Mouse (Mus musculus) heart, postnatal 0 days (tissue): ENCODE results near the gene Kcnk5.

Experiments
- CTCF ChIP-seq: IDR thresholded peaks from 2 replicates; pipeline ENCODE4 v1.5.1; 2016; ENCODE audit warnings: antibody characterized with exemption, control low read depth, low read depth
- EP300 ChIP-seq: IDR thresholded peaks from 2 replicates; pipeline ENCODE4 v1.6.1; 2016; ENCODE audit warnings: antibody characterized with exemption, low read depth

GRCm38 (mm10) chr14:20113189-20113961, 68.2 kb downstream of the Kcnk5 start:
- TF ChIP-seq EP300 (no peak), CTCF (no peak)
